8 mouse cellular contexts compared by ENCODE assay signal in the genomic region with DNA sequence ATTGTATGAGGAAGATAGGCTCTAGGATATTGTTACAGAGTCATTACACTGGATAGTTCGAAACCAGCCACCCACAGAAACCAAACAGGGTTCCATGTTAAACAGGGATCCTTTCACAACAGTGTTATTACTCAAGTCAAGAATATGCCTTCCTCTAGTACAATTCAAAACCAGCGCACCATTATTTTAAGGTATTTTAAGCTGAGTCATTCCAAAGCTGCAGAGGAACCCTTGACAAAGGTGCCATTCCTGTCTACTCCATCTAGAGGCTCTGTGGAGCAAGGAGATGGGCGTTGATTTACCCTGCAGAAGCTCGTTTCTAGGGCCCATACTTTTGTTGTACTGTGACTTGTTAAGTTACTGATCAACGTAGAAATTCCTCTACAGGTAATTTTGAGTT. TPM values are rescaled to one million over a fixed set of nuclear protein-coding genes. Genes with fewer than 3 reads are reported as not detected.
DNase-seq lines count a peak whose midpoint lies in the region; ATAC-seq and TF ChIP-seq lines count a peak whose summit lies in the region.

No protein-coding gene starts in this region.

- H3K4me2 ChIP-seq in lung, embryonic 14.5 days: peak overlapping the region; percentile 79
- H3K4me2 ChIP-seq in intestine, embryonic 14.5 days (ENCODE audit: low read length): peak overlapping the region; percentile 61

- H3K27ac ChIP-seq in lung, embryonic 14.5 days (ENCODE audit: low read depth): no peak overlapping the region; the same call in 1 of the 2 replicates
- H3K27ac ChIP-seq in embryonic facial prominence, embryonic 10.5 days (replicated peaks): 0 out of 2 replicates have a peak overlapping the region, but pooled peaks have one; percentile 2
- no peak overlapping the region for H3K27ac ChIP-seq in intestine, embryonic 14.5 days (ENCODE audit: low read depth)

- no peak for ATAC-seq in lung, embryonic 14.5 days (ENCODE audit: insufficient read depth)
- no peak for ATAC-seq in intestine, embryonic 14.5 days (replicated peaks; ENCODE audit: low FRiP score, low TSS enrichment, low read depth)
- peak; percentile 67 for ATAC-seq in megakaryocyte-erythroid progenitor cell, adult 5-6 weeks (replicated peaks; ENCODE audit: low FRiP score, low TSS enrichment, poor library complexity, severe bottlenecking)

- peak overlapping the region; percentile 92 for H3K4me3 ChIP-seq in lung, embryonic 14.5 days (ENCODE audit: low read depth, low read length)
- H3K4me3 ChIP-seq in embryonic facial prominence, embryonic 10.5 days: peak overlapping the region; percentile 95
- H3K4me3 ChIP-seq in intestine, embryonic 14.5 days (ENCODE audit: low read depth, low read length): peak overlapping the region; percentile 92

- no peak overlapping the region for H3K9ac ChIP-seq in lung, embryonic 14.5 days
- H3K9ac ChIP-seq in intestine, embryonic 14.5 days (ENCODE audit: low read length): 0 out of 2 replicates have a peak overlapping the region, but pooled peaks have one; percentile 29

- H3K4me1 ChIP-seq in lung, embryonic 14.5 days (ENCODE audit: insufficient read depth): peaks cover 9% of the 10 kb centered on the region
- peaks cover 25% of the 10 kb centered on the region for H3K4me1 ChIP-seq in embryonic facial prominence, embryonic 10.5 days
- H3K4me1 ChIP-seq in intestine, embryonic 14.5 days (replicated peaks; ENCODE audit: control insufficient read depth, insufficient read depth, low read length): peaks cover 24% of the 10 kb centered on the region

- TF ChIP-seq CTCF in lung, embryonic 14.5 days (IDR thresholded peaks at IDR 0.05; ENCODE audit: low read depth): no peak

- intact Hi-C loops in heart, postnatal 14 days (cut with DNase I): loop anchor here (10.0 kb wide), 1 partner anchor 254 kb away; no protein-coding TSS in a partner anchor

- no peaks in the 10 kb centered on the region for H3K27me3 ChIP-seq in lung, embryonic 14.5 days (ENCODE audit: insufficient read depth, low read length)
- no peaks in the 10 kb centered on the region for H3K27me3 ChIP-seq in embryonic facial prominence, embryonic 10.5 days (replicated peaks; ENCODE audit: low read depth, poor library complexity, severe bottlenecking)
- no peaks in the 10 kb centered on the region for H3K27me3 ChIP-seq in intestine, embryonic 14.5 days (replicated peaks; ENCODE audit: control insufficient read depth, insufficient read depth, low read length)

- 51% methylated on average over 5 of the region's 5 CpGs for WGBS in lung, embryonic 14.5 days
- WGBS in embryonic facial prominence, embryonic 10.5 days: 57% methylated on average over 5 of the region's 5 CpGs
- 57% methylated on average over 5 of the region's 5 CpGs for WGBS in intestine, embryonic 14.5 days

- peak; percentile 44 for DNase-seq in lung, embryonic 14.5 days
- DNase-seq in lung, postnatal 4 days: no peak
- peak; percentile 9 for DNase-seq in embryonic facial prominence, embryonic 10.5 days (ENCODE audit: low spot score)
- no peak for DNase-seq in intestine, embryonic 14.5 days (ENCODE audit: low spot score)
- no peak for DNase-seq in adrenal gland, adult 2 months
- no peak for DNase-seq in urinary bladder, postnatal 10 days (ENCODE audit: low spot score)
- no peak for DNase-seq in heart, postnatal 14 days

- peaks cover 40% of the 10 kb centered on the region for H3K36me3 ChIP-seq in lung, embryonic 14.5 days (ENCODE audit: insufficient read depth)
- peaks cover 44% of the 10 kb centered on the region for H3K36me3 ChIP-seq in embryonic facial prominence, embryonic 10.5 days (replicated peaks)
- peaks cover 25% of the 10 kb centered on the region for H3K36me3 ChIP-seq in intestine, embryonic 14.5 days (ENCODE audit: control insufficient read depth, insufficient read depth, low read length)

- no peaks in the 10 kb centered on the region for H3K9me3 ChIP-seq in lung, embryonic 14.5 days (ENCODE audit: low read depth, low read length)
- no peaks in the 10 kb centered on the region for H3K9me3 ChIP-seq in embryonic facial prominence, embryonic 10.5 days
- no peaks in the 10 kb centered on the region for H3K9me3 ChIP-seq in intestine, embryonic 14.5 days (ENCODE audit: control insufficient read depth, low read length)

RNA-seq across cellular contexts. Expression of a gene that starts 2.3 kb away (rescaled TPM):
- 139 and 140 TPM in 2 replicates for polyA plus RNA-seq in lung, embryonic 14.5 days (2014; fragmentation: Nextera tagmentation; extraction: Ambion mirVana)
- 163 and 164 TPM in 2 replicates for polyA plus RNA-seq in embryonic facial prominence, embryonic 10.5 days (2016; fragmentation: Nextera tagmentation; extraction: Ambion mirVana)
- 104 and 109 TPM in 2 replicates for polyA plus RNA-seq in intestine, embryonic 14.5 days (2014; fragmentation: Nextera tagmentation; extraction: Ambion mirVana)
- total RNA-seq in megakaryocyte-erythroid progenitor cell, adult 5-6 weeks (2014; fragmentation: Nextera tagmentation): 118 and 119 TPM in 2 replicates
- total RNA-seq in megakaryocyte-erythroid progenitor cell, adult 5-6 weeks (2017): 67.6 and 127 TPM in 2 replicates
- total RNA-seq in adrenal gland, adult 2 months (2021): 10 to 100 TPM; 26.4 to 36.6 TPM
- 1.8 TPM in 2 replicates for polyA plus RNA-seq in adrenal gland, adult 2 months (2012; rRNA removed)
- total RNA-seq in heart, postnatal 14 days (2021): 10 to 100 TPM; 27.9 to 30.9 TPM

RNA-seq across cellular contexts. Expression of a gene that starts 31.4 kb away (rescaled TPM):
- polyA plus RNA-seq in lung, embryonic 14.5 days (2014; fragmentation: Nextera tagmentation; extraction: Ambion mirVana): 13.5 and 15.7 TPM in 2 replicates
- 13.5 and 14.1 TPM in 2 replicates for polyA plus RNA-seq in embryonic facial prominence, embryonic 10.5 days (2016; fragmentation: Nextera tagmentation; extraction: Ambion mirVana)
- polyA plus RNA-seq in intestine, embryonic 14.5 days (2014; fragmentation: Nextera tagmentation; extraction: Ambion mirVana): 13.9 and 14.1 TPM in 2 replicates
- 17.9 and 47.4 TPM in 2 replicates for total RNA-seq in megakaryocyte-erythroid progenitor cell, adult 5-6 weeks (2014; fragmentation: Nextera tagmentation)
- 9.3 and 16.5 TPM in 2 replicates for total RNA-seq in megakaryocyte-erythroid progenitor cell, adult 5-6 weeks (2017)
- 1 to 10 TPM; 8.9 to 9.1 TPM for total RNA-seq in adrenal gland, adult 2 months (2021)
- 2.2 and 3.1 TPM in 2 replicates for polyA plus RNA-seq in adrenal gland, adult 2 months (2012; rRNA removed)
- total RNA-seq in heart, postnatal 14 days (2021): 1 to 10 TPM; 4.2 to 4.7 TPM

Comparison
In these comparisons a context has a peak if more than half of its experiments do, and no peak if none do; other contexts are left out.
1. DNase-seq: peak in lung, embryonic 14.5 days (single experiment) and embryonic facial prominence, embryonic 10.5 days (single experiment); none in lung, postnatal 4 days (0 of 2), intestine, embryonic 14.5 days (single experiment), adrenal gland, adult 2 months (single experiment), urinary bladder, postnatal 10 days (single experiment) and heart, postnatal 14 days (0 of 2).
2. RNA of a gene that starts 2.3 kb away (polyA plus RNA-seq): 163 to 164 TPM in embryonic facial prominence, embryonic 10.5 days, 139 to 140 TPM in lung, embryonic 14.5 days and 104 to 109 TPM in intestine, embryonic 14.5 days; 1.8 TPM in adrenal gland, adult 2 months; every median in the first group is over 10 times any median in the second.
3. Peak in every context shown above with its lines, with median percentiles within 50 percentile points of each other: H3K4me3 ChIP-seq.